Mouse (Mus musculus): Measurements from ENCODE around the gene C2cd3.
"Not testable (repeated sequence)": the region's sequence is repeated elsewhere in the genome, so short reads cannot be mapped to it uniquely, and the experiment has no call there.

Gene C2cd3

DNA sequence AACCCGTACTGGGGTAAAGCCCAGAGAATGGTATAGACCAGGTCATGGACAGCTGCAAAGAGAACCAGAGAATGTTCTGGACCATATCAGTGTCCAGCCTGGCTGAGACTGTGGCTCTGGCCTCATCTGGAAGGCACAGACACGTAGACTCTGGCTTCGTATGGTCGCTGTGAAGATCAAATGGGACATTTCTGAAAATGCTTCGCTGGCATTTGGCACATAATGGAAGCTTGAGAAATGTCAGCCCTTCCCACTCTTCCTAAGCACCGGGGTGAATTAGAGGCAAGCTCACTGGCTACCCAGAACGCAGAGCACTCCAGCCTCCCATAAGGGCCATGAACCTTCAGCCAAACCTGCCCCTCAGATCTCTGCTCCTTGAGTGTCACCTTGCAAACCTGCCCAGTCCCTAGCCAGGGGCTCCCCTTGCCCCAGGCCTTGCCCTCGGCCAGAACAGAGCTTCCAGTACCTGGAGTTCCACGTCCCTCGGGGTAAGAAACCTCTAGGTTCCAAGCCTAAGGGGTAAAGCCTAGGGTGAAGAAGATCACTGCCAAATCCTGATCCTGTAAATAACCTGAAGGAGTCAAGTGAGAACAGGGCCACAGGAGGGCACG is 98.9 kb downstream of the C2cd3 start:
- DNase-seq (ENCODE audit: low spot score in 2 of 2), result no peak

GRCm38 (mm10) chr7:100471407-100471797 is 99.4 kb downstream of the C2cd3 start:
- DNase-seq (ENCODE audit: low spot score in 2 of 2), result no peak

- no peak for DNase-seq (ENCODE audit: low spot score in 2 of 2)
These were observed 100.7 kb downstream of the C2cd3 start, which contains the start of gene Ucp3 for GRCm38 (mm10) chr7:100472777-100473176. Gene Ucp3 (plus strand): TSS chr7:100472990.

GRCm38 (mm10) chr7:100473846-100474454 is 101.9 kb downstream of the C2cd3 start:
- no peak for DNase-seq (ENCODE audit: low spot score in 2 of 2)

DNA sequence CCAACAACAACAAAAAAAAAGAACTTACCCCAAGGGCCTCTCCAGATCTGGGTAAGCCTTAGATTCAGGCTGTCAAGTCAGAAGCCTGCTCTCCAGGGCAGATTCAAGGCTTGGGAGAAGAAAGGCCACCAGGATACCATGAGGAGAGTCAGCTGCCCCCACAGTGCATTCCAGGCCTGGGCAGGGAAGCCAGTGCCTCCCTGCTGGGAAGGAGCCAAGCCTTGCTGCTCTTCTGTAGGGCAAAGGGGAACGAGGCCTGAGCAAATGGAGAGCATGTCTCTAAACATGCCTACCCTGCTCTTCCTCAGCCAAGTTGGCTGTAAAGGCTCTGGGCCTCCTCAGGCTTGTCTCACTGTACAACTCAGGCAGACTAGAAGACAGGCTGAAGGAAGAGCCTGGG is 102.6 kb downstream of the C2cd3 start:
- peak in 1 of 2 experiments; percentile 60 for DNase-seq (ENCODE audit: low spot score in 2 of 2)

DNA sequence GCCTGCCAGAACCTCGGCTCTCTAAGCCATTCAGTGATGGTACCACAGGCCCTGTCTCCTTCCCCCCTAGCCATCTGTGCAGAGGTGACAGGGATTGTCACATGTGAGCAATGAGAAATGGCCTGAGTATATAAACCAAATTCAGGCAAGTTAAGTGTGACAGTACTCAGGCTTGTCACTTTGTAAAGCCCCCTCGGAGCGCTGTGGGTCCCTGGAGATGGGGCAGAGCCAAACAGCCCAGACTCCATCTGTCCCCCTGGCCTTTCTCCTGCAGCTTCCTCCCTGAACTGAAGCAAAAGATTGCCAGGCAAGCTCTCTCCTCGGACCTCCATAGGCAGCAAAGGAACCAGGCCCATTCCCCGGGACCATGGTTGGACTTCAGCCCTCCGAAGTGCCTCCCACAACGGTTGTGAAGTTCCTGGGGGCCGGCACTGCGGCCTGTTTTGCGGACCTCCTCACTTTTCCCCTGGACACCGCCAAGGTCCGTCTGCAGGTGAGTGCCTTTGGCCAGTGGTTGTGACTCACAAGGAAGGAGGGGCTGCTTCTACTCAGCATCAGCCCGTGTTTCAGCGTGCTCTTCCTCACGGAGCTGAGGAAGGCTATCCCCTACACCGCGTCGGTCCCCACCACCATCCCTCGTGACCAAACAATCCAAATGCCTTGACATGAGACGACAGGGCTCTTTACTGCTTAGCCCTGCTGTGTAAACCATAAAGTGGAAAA is 107.2 kb downstream of the C2cd3 start:
- no peak for DNase-seq (ENCODE audit: low spot score in 2 of 2)

GRCm38 (mm10) chr7:100479823-100480164 is 107.8 kb downstream of the C2cd3 start:
- no peak for DNase-seq (ENCODE audit: low spot score in 2 of 2)

GRCm38 (mm10) chr7:100480175-100480574 is 108.1 kb downstream of the C2cd3 start:
- DNase-seq (ENCODE audit: low spot score in 2 of 2), result no peak

DNA sequence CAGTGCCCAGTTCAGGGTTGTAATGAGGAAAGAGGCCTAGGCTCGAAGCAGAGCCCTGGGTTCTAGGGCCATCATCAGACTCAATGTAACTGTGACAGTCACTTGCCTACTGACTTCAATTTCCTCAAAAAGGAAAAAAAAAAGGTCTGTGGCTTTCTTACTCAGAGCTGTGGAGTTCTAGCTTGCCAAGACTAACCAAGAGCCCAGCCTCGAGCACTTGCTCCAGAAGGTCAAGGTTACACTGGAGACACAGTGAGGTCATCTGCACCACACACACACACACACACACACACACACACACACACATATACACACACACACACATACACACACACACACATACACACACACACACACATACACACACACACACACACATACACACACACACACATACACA is 110.0 kb downstream of the C2cd3 start:
- not testable (repeated sequence) for DNase-seq (ENCODE audit: low spot score in 2 of 2)

DNA sequence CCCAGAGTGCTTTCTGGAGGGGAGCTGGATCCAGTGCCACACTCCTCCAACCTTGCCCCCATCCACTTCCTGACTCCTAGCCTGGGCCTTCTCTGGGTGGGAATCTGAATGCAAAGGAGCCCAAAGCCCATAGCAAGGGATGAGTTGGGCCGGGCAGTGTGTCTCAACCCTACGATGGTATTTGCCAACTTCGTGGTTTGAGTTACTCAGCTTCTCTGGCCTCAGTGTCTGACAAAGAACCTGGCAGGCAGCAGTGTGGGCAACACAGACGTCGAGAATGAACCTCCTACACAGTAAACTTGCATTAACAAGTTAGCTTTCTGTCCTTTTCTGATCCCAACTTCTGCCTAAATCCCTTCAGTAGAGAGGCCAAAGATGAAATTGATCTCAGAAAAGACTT is 112.5 kb downstream of the C2cd3 start:
- no peak for DNase-seq (ENCODE audit: low spot score in 2 of 2)

GRCm38 (mm10) chr7:100487301-100487700 is 115.3 kb downstream of the C2cd3 start:
- no peak for DNase-seq (ENCODE audit: low spot score in 2 of 2)

DNA sequence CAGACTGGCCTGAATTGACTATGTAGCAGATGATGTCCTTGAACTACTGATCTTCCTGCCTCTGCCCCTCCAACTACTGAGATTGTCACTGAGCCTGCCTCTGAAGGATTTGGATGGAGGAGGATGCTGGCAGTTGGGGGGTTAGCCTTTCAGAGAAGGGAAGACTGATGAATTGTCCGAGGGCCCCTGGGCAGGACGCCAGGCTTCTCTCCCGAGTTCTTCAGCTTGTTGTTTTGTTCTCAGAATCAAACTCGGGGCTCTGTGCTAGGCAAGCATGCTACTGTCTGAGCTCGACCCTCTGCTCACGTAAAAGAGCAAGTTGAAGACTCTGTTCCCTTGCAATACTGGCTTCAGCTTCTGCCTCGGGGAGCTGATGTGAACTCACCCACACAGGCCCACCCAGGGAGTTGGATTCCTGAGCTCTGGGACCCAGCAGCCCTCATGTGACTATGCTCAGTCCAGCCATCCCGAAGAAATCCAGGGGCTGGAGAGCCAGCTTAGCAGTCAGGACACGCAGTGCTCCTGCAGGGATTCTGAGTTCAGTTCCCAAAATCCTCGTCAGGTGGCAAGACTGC is 116.5 kb downstream of the C2cd3 start:
- no peak for DNase-seq (ENCODE audit: low spot score in 2 of 2)

GRCm38 (mm10) chr7:100492391-100493116 is 120.5 kb downstream of the C2cd3 start:
- DNase-seq (ENCODE audit: low spot score in 2 of 2), result no peak

- peak; percentile 86 to 94 for DNase-seq (ENCODE audit: low spot score in 2 of 2)
These were observed 121.1 kb downstream of the C2cd3 start, which contains the start of gene Ucp2 for GRCm38 (mm10) chr7:100493117-100493483. Gene Ucp2 (plus strand): TSS chr7:100493337.

DNA sequence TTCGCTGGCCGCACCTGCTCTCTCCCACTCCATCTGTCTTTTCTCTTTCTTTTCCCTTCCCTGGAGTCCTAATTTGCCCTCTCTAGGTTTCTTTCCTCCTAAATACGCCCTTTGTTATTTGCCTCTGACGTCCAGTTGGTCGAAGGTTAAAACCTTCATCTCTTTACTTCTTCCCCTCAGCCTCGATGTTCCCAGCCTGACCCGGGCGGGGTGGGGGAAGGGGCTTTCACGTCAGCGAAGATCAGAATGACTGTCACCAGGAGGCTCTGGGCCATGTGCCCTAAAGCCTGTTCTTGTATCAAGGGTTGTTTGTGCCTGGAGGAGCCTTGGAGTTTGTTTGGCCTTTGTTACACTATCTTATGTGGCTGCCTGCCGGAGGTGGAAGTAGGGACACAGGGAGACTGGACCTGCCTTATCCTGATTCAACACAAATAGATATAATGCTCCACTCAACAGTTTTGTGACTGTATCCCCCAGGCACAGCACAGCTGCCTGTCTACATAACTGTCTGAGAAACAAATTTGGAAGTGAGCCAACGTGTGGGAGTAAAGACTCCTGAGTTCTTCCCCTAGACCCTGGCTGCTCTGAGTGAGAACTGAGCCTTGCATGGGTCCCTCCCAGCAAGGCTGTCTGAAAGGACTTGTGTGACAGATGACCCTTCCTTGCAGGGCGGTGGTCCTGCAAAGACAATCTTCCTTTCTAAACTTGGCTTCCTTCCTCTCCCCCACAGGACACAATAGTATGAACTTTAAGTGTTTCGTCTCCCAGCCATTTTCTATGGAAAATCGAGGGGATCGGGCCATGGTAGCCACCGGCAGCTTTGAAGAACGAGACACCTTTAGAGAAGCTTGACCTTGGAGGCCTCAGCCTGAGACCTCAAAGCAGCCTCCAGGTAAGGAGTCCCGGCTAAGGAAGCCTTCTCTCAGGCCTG is 121.7 kb downstream of the C2cd3 start:
- DNase-seq (ENCODE audit: low spot score in 2 of 2), result peak in 1 of 2 experiments; percentile 39

- DNase-seq (ENCODE audit: low spot score in 2 of 2), result no peak
These were observed 122.4 kb downstream of the C2cd3 start for GRCm38 (mm10) chr7:100494415-100494831.

DNA sequence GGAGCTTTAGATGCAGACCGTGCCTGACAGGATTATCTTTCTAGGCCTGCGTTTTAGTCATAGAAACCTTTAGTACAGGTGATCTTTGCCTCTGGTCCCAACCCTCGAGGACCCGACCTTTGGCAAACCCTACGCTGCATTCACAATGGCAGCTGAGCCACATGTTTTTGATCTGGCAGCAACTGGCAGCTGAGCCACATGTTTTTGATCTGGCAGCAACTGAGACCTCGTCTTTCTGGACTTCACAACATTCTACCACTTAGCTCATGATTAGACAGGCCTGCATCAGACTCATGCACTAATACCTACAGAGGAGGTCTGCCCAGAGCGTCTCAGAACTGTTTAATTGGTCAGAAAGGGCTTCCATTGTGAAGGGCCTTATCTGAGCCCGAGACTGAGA is 123.0 kb downstream of the C2cd3 start:
- no peak for DNase-seq (ENCODE audit: low spot score in 2 of 2)

DNA sequence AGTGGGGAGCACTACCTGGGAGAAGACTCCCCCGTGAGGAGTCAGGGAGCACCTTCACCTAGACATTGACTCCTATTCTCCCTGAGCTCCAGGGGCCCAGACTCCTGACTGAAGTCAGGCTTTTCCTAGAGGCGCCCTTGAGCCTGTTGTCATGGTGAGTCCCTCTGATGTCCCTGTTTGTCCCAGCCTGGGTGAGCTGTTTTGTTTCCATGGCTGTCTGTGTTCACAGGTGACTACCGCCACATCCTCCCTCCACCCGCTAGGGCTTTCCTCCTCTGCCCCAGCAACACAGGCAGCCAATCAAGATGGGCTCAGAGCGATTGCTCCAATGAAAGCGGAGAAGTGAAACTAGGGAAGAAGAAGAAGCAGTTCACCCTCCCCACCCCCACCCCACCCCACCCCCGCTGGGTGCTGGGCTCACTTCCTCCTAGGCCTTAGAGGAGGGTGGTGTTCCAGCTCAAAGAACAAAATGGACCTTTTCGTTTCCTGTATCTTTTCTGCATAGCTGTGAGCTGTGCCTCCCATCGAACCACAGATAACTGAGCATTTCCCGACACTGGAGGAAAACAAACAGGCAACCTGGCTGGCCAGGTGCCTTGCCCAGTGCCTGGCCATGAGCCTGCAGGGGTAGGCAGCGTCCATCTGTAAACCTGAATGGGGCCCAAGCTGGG is 123.7 kb downstream of the C2cd3 start:
- DNase-seq (ENCODE audit: low spot score in 2 of 2), result peak; percentile 54 to 77

DNA sequence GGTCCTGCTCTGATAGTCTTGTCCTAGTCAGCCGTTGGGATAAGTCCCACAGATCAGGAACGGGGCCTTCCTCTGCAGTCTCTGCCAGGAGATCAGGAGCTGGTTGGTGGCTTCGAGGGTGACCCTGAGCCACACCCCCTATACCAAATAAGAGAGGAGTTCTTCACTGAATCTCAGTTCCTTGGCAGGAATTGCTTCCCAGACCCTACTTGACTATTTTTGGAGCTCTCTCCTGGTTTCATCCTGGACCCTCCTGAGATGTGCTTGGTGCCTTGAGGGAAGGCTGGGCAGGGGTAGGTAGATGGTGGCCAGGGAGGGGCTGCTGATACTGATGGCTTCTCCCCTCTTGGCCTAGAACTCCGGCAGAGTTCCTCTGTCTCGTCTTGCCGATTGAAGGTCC is 124.3 kb downstream of the C2cd3 start:
- DNase-seq (ENCODE audit: low spot score in 2 of 2), result no peak

- DNase-seq (ENCODE audit: low spot score in 2 of 2), result no peak
These were observed 124.8 kb downstream of the C2cd3 start for GRCm38 (mm10) chr7:100496791-100497190.
